Mouse (Mus musculus) G1E (cell line): Measurements from ENCODE around the gene Plxna2. TPM values are rescaled to one million over a fixed set of nuclear protein-coding genes. Genes with fewer than 3 reads are reported as not detected.

Experiments used
- ATAC-seq: 2 replicates; pipeline ENCODE4 v1.8.0; 2016; ENCODE audit warnings: mild to moderate bottlenecking; ENCODE audit not compliant: insufficient number of reproducible peaks, poor library complexity, low FRiP score, severe bottlenecking; ENCODE audit errors: extremely low read depth
- DNase-seq: peaks from one replicate; pipeline ENCODE4 v3.0.0; 2012; ENCODE audit warnings: low spot score
- H3K27me3 ChIP-seq: 2 replicates; pipeline ENCODE4 v1.6.1; 2012; ENCODE audit warnings: mild to moderate bottlenecking, low read length, inconsistent platforms; ENCODE audit not compliant: insufficient read depth
- H3K36me3 ChIP-seq: replicated peaks from 2 replicates; pipeline ENCODE3; 2012; ENCODE audit warnings: mild to moderate bottlenecking, inconsistent platforms
- H3K4me1 ChIP-seq: 2 replicates; pipeline ENCODE4 v1.6.1; 2012; ENCODE audit warnings: low read depth, low read length, inconsistent platforms, mixed read lengths; ENCODE audit not compliant: insufficient read depth
- H3K4me3 ChIP-seq: 2 replicates; pipeline ENCODE4 v1.5.1; 2012; ENCODE audit warnings: low read depth, mild to moderate bottlenecking, inconsistent platforms, low read length, moderate library complexity, mixed read lengths
- H3K9me3 ChIP-seq: replicated peaks from 2 replicates; pipeline ENCODE4 v1.6.1; 2012; ENCODE audit warnings: inconsistent platforms
- CTCF ChIP-seq: IDR thresholded peaks from 2 replicates; pipeline ENCODE4 v1.5.1; 2012; ENCODE audit warnings: low read depth, low read length, inconsistent platforms, mixed read lengths
- GATA1 ChIP-seq: IDR thresholded peaks from 2 replicates; pipeline ENCODE4 v1.6.1; 2012; ENCODE audit warnings: borderline replicate concordance, low read length, inconsistent platforms, mixed read lengths
- GATA2 ChIP-seq: IDR thresholded peaks from 2 replicates; pipeline ENCODE4 v1.6.1; 2012; ENCODE audit warnings: low read depth, low read length, inconsistent platforms, borderline replicate concordance
- POLR2AphosphoS5 ChIP-seq: IDR thresholded peaks from 2 replicates; pipeline ENCODE4 v1.6.1; 2012; ENCODE audit warnings: low read depth, low read length, inconsistent platforms; ENCODE audit not compliant: insufficient replicate concordance
- TAL1 ChIP-seq: conservative IDR thresholded peaks from 2 replicates; pipeline ENCODE4 v1.6.1; 2012; ENCODE audit warnings: low read depth, low read length, inconsistent platforms, mixed read lengths
- polyA plus RNA-seq: library from polyadenylated mRNA; stranded (reverse); fragments of >175 nt; gene quantifications from 2 replicates; pipeline ENCODE4 v1.2.3, GENCODE M21; 2012
- total RNA-seq, 2 experiments: library from RNA; stranded (forward) in 1 of 2; stranded (reverse) in 1 of 2; fragments of 200-1000 nt in 1 of 2; fragments of >200 nt in 1 of 2; fragmentation: Nextera tagmentation in 1 of 2; gene quantifications; 2 replicates each; pipeline ENCODE4 v1.2.3; 2014 to 2017

Plxna2 gene
- total and polyA plus RNA-seq, 3 experiments: 0.08 to 0.38 TPM; not detected in 1

- H3K27me3 ChIP-seq: peaks cover 20% of the 10 kb centered on the region
- TF ChIP-seq GATA2: no peak
- TF ChIP-seq TAL1: no peak
- no peak for TF ChIP-seq CTCF
- TF ChIP-seq POLR2AphosphoS5: no peak
- no peak for TF ChIP-seq GATA1
- 0 out of 2 replicates have a peak, but pooled peaks cover 5% of the 10 kb centered on the region for H3K4me1 ChIP-seq
Measured at GRCm38 (mm10) chr1:194622174-194622573, 4.2 kb downstream of the Plxna2 start.

GRCm38 (mm10) chr1:194622677-194623076 lies 4.7 kb downstream of the Plxna2 start:
- no peak for ATAC-seq
- H3K4me1 ChIP-seq: 0 out of 2 replicates have a peak, but pooled peaks cover 5% of the 10 kb centered on the region
- peaks cover 20% of the 10 kb centered on the region for H3K27me3 ChIP-seq
- H3K36me3 ChIP-seq: no peaks in the 10 kb centered on the region
- H3K9me3 ChIP-seq: no peaks in the 10 kb centered on the region
- TF ChIP-seq CTCF (no peak), GATA1 (no peak), TAL1 (no peak), POLR2AphosphoS5 (no peak), GATA2 (no peak)
- H3K4me3 ChIP-seq: no peak overlapping the region
- DNase-seq: no peak

More at GRCm38 (mm10) chr1:194622174-194622573, 4.2 kb downstream of the Plxna2 start:
- Histone ChIP-seq H3K36me3 (no peaks in the 10 kb centered on the region), H3K9me3 (no peaks in the 10 kb centered on the region), H3K4me3 (no peak overlapping the region)
- no peak for DNase-seq
- no peak for ATAC-seq

- DNase-seq (no peak), ATAC-seq (no peak)
- TF ChIP-seq TAL1 (no peak), CTCF (no peak), POLR2AphosphoS5 (no peak), GATA2 (no peak), GATA1 (no peak)
- H3K27me3 ChIP-seq: peaks cover 20% of the 10 kb centered on the region
- H3K4me1 ChIP-seq: 0 out of 2 replicates have a peak, but pooled peaks cover 5% of the 10 kb centered on the region
- no peaks in the 10 kb centered on the region for H3K9me3 ChIP-seq
- no peaks in the 10 kb centered on the region for H3K36me3 ChIP-seq
- H3K4me3 ChIP-seq: no peak overlapping the region
Measured at GRCm38 (mm10) chr1:194623641-194624040, 5.6 kb downstream of the Plxna2 start.

GRCm38 (mm10) chr1:194624411-194624810 lies 6.4 kb downstream of the Plxna2 start:
- DNase-seq (no peak), ATAC-seq (no peak)
- H3K36me3 ChIP-seq: no peaks in the 10 kb centered on the region
- TF ChIP-seq GATA2 (no peak), TAL1 (no peak), POLR2AphosphoS5 (no peak), CTCF (no peak), GATA1 (no peak)
- H3K4me3 ChIP-seq: no peak overlapping the region
- H3K27me3 ChIP-seq: peaks cover 19% of the 10 kb centered on the region
- no peaks in the 10 kb centered on the region for H3K9me3 ChIP-seq
- H3K4me1 ChIP-seq: 0 out of 2 replicates have a peak, but pooled peaks cover 3% of the 10 kb centered on the region

- no peak for TF ChIP-seq POLR2AphosphoS5
- TF ChIP-seq GATA2: no peak
- TF ChIP-seq TAL1: no peak
- no peak for TF ChIP-seq GATA1
- ATAC-seq (no peak), DNase-seq (no peak)
- no peak overlapping the region for H3K4me3 ChIP-seq
- H3K4me1 ChIP-seq: no peaks in the 10 kb centered on the region
- H3K9me3 ChIP-seq: no peaks in the 10 kb centered on the region
- H3K27me3 ChIP-seq: peaks cover 14% of the 10 kb centered on the region
- no peaks in the 10 kb centered on the region for H3K36me3 ChIP-seq
Measured at GRCm38 (mm10) chr1:194624973-194625372, 7.0 kb downstream of the Plxna2 start.

- no peak for ATAC-seq
- no peaks in the 10 kb centered on the region for H3K9me3 ChIP-seq
- peaks cover 5% of the 10 kb centered on the region for H3K27me3 ChIP-seq
- TF ChIP-seq TAL1 (no peak), GATA2 (no peak), GATA1 (no peak), POLR2AphosphoS5 (no peak), CTCF (no peak)
- no peaks in the 10 kb centered on the region for H3K4me1 ChIP-seq
- DNase-seq: no peak
- no peak overlapping the region for H3K4me3 ChIP-seq
- H3K36me3 ChIP-seq: no peaks in the 10 kb centered on the region
Measured at GRCm38 (mm10) chr1:194626109-194626508, 8.1 kb downstream of the Plxna2 start.
